Mouse (Mus musculus) MEL (cell line): ENCODE data around the gene Wdr5. TPM values are rescaled to one million over a fixed set of nuclear protein-coding genes. Genes with fewer than 3 reads are reported as not detected.

ENCODE experiments used
- DNase-seq: peaks from one replicate; pipeline ENCODE4 v3.0.0; 2011; ENCODE audit warnings: low read depth, low spot score
- H3K27ac ChIP-seq: 2 replicates; pipeline ENCODE4 v1.5.1; 2012; ENCODE audit warnings: low read depth, mild to moderate bottlenecking, control low read depth, low read length, moderate library complexity; ENCODE audit not compliant: control insufficient read depth
- H3K27me3 ChIP-seq, 2 experiments: fragments of 150-350 bp in 1 of 2; sonication (generic) in 1 of 2; 2 replicates each; pipeline ENCODE4 v1.6.1; 2012; ENCODE audit warnings: low read length in 2 of 2, mild to moderate bottlenecking in 2 of 2, improper control_type of control experiment in 1 of 2, moderate library complexity in 1 of 2; ENCODE audit not compliant: insufficient read depth in 2 of 2, control insufficient read depth in 1 of 2
- H3K36me3 ChIP-seq, 2 experiments: 2 replicates each; pipeline ENCODE4 v1.6.1; 2012 to 2014; ENCODE audit warnings: low read length in 2 of 2, improper control_type of control experiment in 1 of 2, inconsistent platforms in 1 of 2, mild to moderate bottlenecking in 1 of 2; ENCODE audit not compliant: insufficient read depth in 2 of 2, control insufficient read depth in 1 of 2
- H3K4me1 ChIP-seq, 2 experiments: fragments of 150-350 bp in 1 of 2; sonication (generic) in 1 of 2; 2 replicates each; pipeline ENCODE4 v1.6.1; 2012; ENCODE audit warnings: low read length in 2 of 2, improper control_type of control experiment in 1 of 2, mild to moderate bottlenecking in 1 of 2; ENCODE audit not compliant: insufficient read depth in 2 of 2, control insufficient read depth in 1 of 2
- H3K4me3 ChIP-seq, 2 experiments: fragments of 150-350 bp in 1 of 2; sonication (generic) in 1 of 2; 2 replicates each; pipeline ENCODE4 v1.5.1; 2012; ENCODE audit warnings: low read depth in 2 of 2, low read length in 2 of 2, mild to moderate bottlenecking in 2 of 2, moderate library complexity in 2 of 2, control low read depth in 1 of 2, improper control_type of control experiment in 1 of 2; ENCODE audit not compliant: control insufficient read depth in 1 of 2, insufficient read depth in 1 of 2
- H3K79me2 ChIP-seq: 2 replicates; pipeline ENCODE4 v1.6.1; 2012; ENCODE audit warnings: mild to moderate bottlenecking, low read length, moderate library complexity; ENCODE audit not compliant: control insufficient read depth, poor library complexity, insufficient read depth
- H3K9ac ChIP-seq: 2 replicates; pipeline ENCODE4 v1.6.1; 2012; ENCODE audit warnings: low read depth, mild to moderate bottlenecking, control low read depth, low read length, moderate library complexity; ENCODE audit not compliant: control insufficient read depth, poor library complexity, severe bottlenecking
- H3K9me3 ChIP-seq: fragments of 150-350 bp; sonication (generic); replicated peaks from 2 replicates; pipeline ENCODE4 v1.6.1; 2012; ENCODE audit warnings: mild to moderate bottlenecking, low read length, improper control_type of control experiment, moderate library complexity; ENCODE audit not compliant: insufficient read depth
- EP300 ChIP-seq, 2 experiments: IDR thresholded peaks; 2 replicates each; pipeline ENCODE4 v1.6.1; 2011; ENCODE audit warnings: improper control_type of control experiment in 2 of 2, low read length in 2 of 2, low read depth in 1 of 2, mild to moderate bottlenecking in 1 of 2
- HCFC1 ChIP-seq: IDR thresholded peaks from 2 replicates; pipeline ENCODE4 v1.6.1; 2012; ENCODE audit warnings: low read depth, mild to moderate bottlenecking, inconsistent platforms, low read length, improper control_type of control experiment, moderate library complexity
- JUND ChIP-seq: IDR thresholded peaks from 2 replicates; pipeline ENCODE4 v1.6.1; 2011; ENCODE audit warnings: low read depth, mild to moderate bottlenecking, improper control_type of control experiment, low read length
- KAT2A ChIP-seq: conservative IDR thresholded peaks from 2 replicates; pipeline ENCODE4 v1.6.1; 2012; ENCODE audit warnings: low read depth, low read length, improper control_type of control experiment, inconsistent platforms
- MYC ChIP-seq: IDR thresholded peaks from 2 replicates; pipeline ENCODE4 v1.6.1; 2011; ENCODE audit warnings: low read depth, mild to moderate bottlenecking, low read length, improper control_type of control experiment, moderate library complexity
- POLR2A ChIP-seq, 2 experiments: IDR thresholded peaks; 2 replicates each; pipeline ENCODE4 v1.6.1; 2011 to 2012; ENCODE audit warnings: low read length in 2 of 2, mild to moderate bottlenecking in 2 of 2, control low read depth in 1 of 2, improper control_type of control experiment in 1 of 2, low read depth in 1 of 2, moderate library complexity in 1 of 2; ENCODE audit not compliant: control insufficient read depth in 1 of 2, insufficient read depth in 1 of 2, poor library complexity in 1 of 2
- POLR2AphosphoS2 ChIP-seq: IDR thresholded peaks from 2 replicates; pipeline ENCODE4 v1.6.1; 2011; ENCODE audit warnings: low read length, improper control_type of control experiment
- RAD21 ChIP-seq: IDR thresholded peaks from 2 replicates; pipeline ENCODE4 v1.6.1; 2011; ENCODE audit warnings: mild to moderate bottlenecking, low read depth, low read length, improper control_type of control experiment
- TAL1 ChIP-seq: IDR thresholded peaks from 2 replicates; pipeline ENCODE4 v1.6.1; 2012; ENCODE audit warnings: mild to moderate bottlenecking, inconsistent platforms, low read length, moderate library complexity, mixed read lengths
- UBTF ChIP-seq: IDR thresholded peaks from 2 replicates; pipeline ENCODE4 v1.6.1; 2012; ENCODE audit warnings: low read depth, mild to moderate bottlenecking, inconsistent platforms, low read length, improper control_type of control experiment, moderate library complexity, borderline replicate concordance; ENCODE audit not compliant: insufficient read depth
- polyA plus RNA-seq, 2 experiments: library from polyadenylated mRNA; stranded (reverse) in 1 of 2; unstranded in 1 of 2; fragments of >175 nt in 1 of 2; fragments of >200 nt in 1 of 2; gene quantifications; 2 replicates each; pipeline versions ENCODE4 v1.2.1 to v1.2.4; 2012; ENCODE audit warnings: low replicate concordance in 2 of 2, low read depth in 1 of 2; ENCODE audit not compliant: insufficient read length in 2 of 2, insufficient read depth in 1 of 2, missing spikeins in 1 of 2
- total RNA-seq: library from RNA; depleted of rRNA; stranded (reverse); fragments of 300-350 nt; gene quantifications from 2 replicates; pipeline ENCODE4 v1.2.3, GENCODE M21; 2012

The Wdr5 gene
- total and polyA plus RNA-seq, 3 experiments = 78.3 to 96.9 TPM; not detected in 1

GRCm38 (mm10) chr2:27560708-27561123 lies 45.8 kb downstream of the Wdr5 start:
- H3K27ac ChIP-seq = no peak overlapping the region
- no peak for TF ChIP-seq KAT2A
- TF ChIP-seq, all 39 proteins: peak for 0
- Histone ChIP-seq H3K79me2 (no peaks in the 10 kb centered on the region), H3K4me1 (no peaks in the 10 kb centered on the region), H3K9ac (no peak overlapping the region), H3K36me3 (no peaks in the 10 kb centered on the region), H3K4me3 (no peak overlapping the region), H3K9me3 (no peaks in the 10 kb centered on the region), H3K27me3 (peaks cover 4 to 14% of the 10 kb centered on the region in 2 experiments)
- no peak for DNase-seq

GRCm38 (mm10) chr2:27561159-27561558 lies 46.2 kb downstream of the Wdr5 start:
- H3K9ac ChIP-seq = no peak overlapping the region
- H3K9me3 ChIP-seq = no peaks in the 10 kb centered on the region
- H3K27me3 ChIP-seq = peaks cover 4 to 14% of the 10 kb centered on the region in 2 experiments
- no peaks in the 10 kb centered on the region for H3K36me3 ChIP-seq
- TF ChIP-seq HCFC1 = no peak
- DNase-seq = no peak
- no peak overlapping the region for H3K4me3 ChIP-seq
- H3K27ac ChIP-seq = no peak overlapping the region
- H3K4me1 ChIP-seq = no peaks in the 10 kb centered on the region
- no peaks in the 10 kb centered on the region for H3K79me2 ChIP-seq

GRCm38 (mm10) chr2:27561829-27562228 lies 46.9 kb downstream of the Wdr5 start:
- TF ChIP-seq POLR2A (IDR thresholded peaks at IDR 0.05; ENCODE audit: control insufficient read depth in 1 of 2, insufficient read depth in 1 of 2, low read depth in 1 of 2, low read length in 2 of 2, poor library complexity in 1 of 2) = no peak
- no peak for TF ChIP-seq MYC
- TF ChIP-seq KAT2A = no peak
- TF ChIP-seq HCFC1 = no peak
- TF ChIP-seq EP300 (IDR thresholded peaks at IDR 0.05; ENCODE audit: low read depth in 1 of 2, low read length in 2 of 2) = no peak
- no peak for TF ChIP-seq UBTF
- no peak for TF ChIP-seq POLR2AphosphoS2
- TF ChIP-seq TAL1 = no peak
- no peak for TF ChIP-seq JUND
- no peak for TF ChIP-seq RAD21
- TF ChIP-seq, all 39 proteins: peak for 0
- Histone ChIP-seq H3K79me2 (no peaks in the 10 kb centered on the region), H3K9me3 (no peaks in the 10 kb centered on the region), H3K27me3 (peaks cover 4 to 14% of the 10 kb centered on the region in 2 experiments; a peak in 3 of 4 replicates), H3K36me3 (no peaks in the 10 kb centered on the region), H3K4me1 (no peaks in the 10 kb centered on the region), H3K9ac (no peak overlapping the region), H3K27ac (no peak overlapping the region), H3K4me3 (no peak overlapping the region)
- DNase-seq = no peak
